Mouse (Mus musculus): ENCODE measurements at regions not wholly inside any gene's neighbourhood (a gene's known extent, or its start where the extent isn't known, plus 50 kb on each side); places are given as distances from the start of the nearest gene placed in this dataset.

GRCm38 (mm10) chr1:186399762-186400161 lies 282.7 kb upstream of the Lyplal1 start:
- TF ChIP-seq CTCF (IDR thresholded peaks at IDR 0.05; ENCODE audit: extremely low read depth, insufficient read depth, low read length) (no peak), POLR2A (IDR thresholded peaks at IDR 0.05; ENCODE audit: extremely low read depth, insufficient read depth, low read length) (no peak)

All from cortical plate, adult 2 months (tissue).